Mouse (Mus musculus) embryonic facial prominence, embryonic 10.5 days (tissue): ENCODE data around the gene Aff4. TPM values are rescaled to one million over a fixed set of nuclear protein-coding genes. Genes with fewer than 3 reads are reported as not detected.
"Not testable (repeated sequence)": the region's sequence is repeated elsewhere in the genome, so short reads cannot be mapped to it uniquely, and the experiment has no call there.

Source experiments
- DNase-seq: peaks from one replicate; pipeline ENCODE4 v3.0.0-alpha.2; 2017; ENCODE audit warnings: low spot score
- H3K27ac ChIP-seq: fragments of 300-500 bp; sonication (generic); replicated peaks from 2 replicates; pipeline ENCODE4 v1.5.1; 2016; ENCODE audit warnings: mild to moderate bottlenecking
- H3K27me3 ChIP-seq: fragments of 300-500 bp; sonication (generic); replicated peaks from 2 replicates; pipeline ENCODE4 v1.6.1; 2016; ENCODE audit warnings: low read depth, mild to moderate bottlenecking; ENCODE audit not compliant: poor library complexity, severe bottlenecking
- H3K36me3 ChIP-seq: fragments of 300-500 bp; sonication (generic); replicated peaks from 2 replicates; pipeline ENCODE4 v1.6.1; 2016; ENCODE audit warnings: mild to moderate bottlenecking, moderate library complexity
- H3K4me1 ChIP-seq: fragments of 300-500 bp; sonication (generic); 2 replicates; pipeline ENCODE4 v1.6.1; 2016
- H3K4me3 ChIP-seq: fragments of 300-500 bp; sonication (generic); 2 replicates; pipeline ENCODE4 v1.5.1; 2016; ENCODE audit warnings: mild to moderate bottlenecking, moderate library complexity
- H3K9me3 ChIP-seq: fragments of 300-500 bp; sonication (generic); 2 replicates; pipeline ENCODE4 v1.6.1; 2016; ENCODE audit warnings: mild to moderate bottlenecking
- WGBS: fragments of 180-500 bp; shearing (Covaris S2); methylation state at CpG from one replicate; pipeline ENCODE4 v1.1.7; 2016; 5-methylcytosine and 5-hydroxymethylcytosine counted together
- polyA plus RNA-seq: library from polyadenylated mRNA; unstranded; fragments of >200 nt; fragmentation: Nextera tagmentation; extraction: Ambion mirVana; gene quantifications from 2 replicates; pipeline ENCODE4 v1.2.1, GENCODE M21; 2016

Gene Aff4
- polyA plus RNA-seq, 1 experiment from 2014 or later, result 42.7 TPM

- Histone ChIP-seq H3K27ac (no peak within 1 kb of the TSS), H3K27me3 (no peaks in the 10 kb centered on the region), H3K4me1 (no peaks in the 10 kb centered on the region), H3K9me3 (no peaks in the 10 kb centered on the region), H3K4me3 (no peak within 1 kb of the TSS), H3K36me3 (peaks cover 49% of the 10 kb centered on the region)
- DNase-seq, result no peak
- WGBS, result 92% methylated on average over 4 of the region's 4 CpGs
Observed at GRCm38 (mm10) chr11:53423036-53423435, 72.4 kb downstream of the Aff4 start, which contains the start of gene Leap2. Gene Leap2, minus strand, starts transcription at chr11:53423170.

- Histone ChIP-seq H3K27ac (no peak overlapping the region), H3K4me1 (peaks cover 6% of the 10 kb centered on the region), H3K27me3 (no peaks in the 10 kb centered on the region), H3K9me3 (no peaks in the 10 kb centered on the region), H3K36me3 (peaks cover 49% of the 10 kb centered on the region), H3K4me3 (no peak overlapping the region)
- no peak for DNase-seq
- 80% methylated on average over 2 of the region's 2 CpGs for WGBS
Observed at GRCm38 (mm10) chr11:53424826-53425225, 74.2 kb downstream of the Aff4 start.

- H3K36me3 ChIP-seq, result peaks cover 45% of the 10 kb centered on the region
- no peaks in the 10 kb centered on the region for H3K9me3 ChIP-seq
- 76% methylated on average over 3 of the region's 3 CpGs for WGBS
- H3K4me1 ChIP-seq, result peaks cover 10% of the 10 kb centered on the region
- DNase-seq, result no peak
- no peak overlapping the region for H3K27ac ChIP-seq
- no peak overlapping the region for H3K4me3 ChIP-seq
- H3K27me3 ChIP-seq, result no peaks in the 10 kb centered on the region
Observed at GRCm38 (mm10) chr11:53425251-53425650, 74.6 kb downstream of the Aff4 start.

GRCm38 (mm10) chr11:53425711-53426255 lies 75.2 kb downstream of the Aff4 start:
- WGBS, result 88% methylated on average over 6 of the region's 6 CpGs
- no peaks in the 10 kb centered on the region for H3K9me3 ChIP-seq
- peaks cover 12% of the 10 kb centered on the region for H3K4me1 ChIP-seq
- H3K36me3 ChIP-seq, result peaks cover 43% of the 10 kb centered on the region
- H3K27me3 ChIP-seq, result no peaks in the 10 kb centered on the region
- DNase-seq, result no peak
- no peak overlapping the region for H3K4me3 ChIP-seq
- no peak overlapping the region for H3K27ac ChIP-seq

GRCm38 (mm10) chr11:53426914-53427313 lies 76.3 kb downstream of the Aff4 start:
- H3K36me3 ChIP-seq, result peaks cover 33% of the 10 kb centered on the region
- H3K4me1 ChIP-seq, result peaks cover 17% of the 10 kb centered on the region
- H3K9me3 ChIP-seq, H3K27ac ChIP-seq, H3K4me3 ChIP-seq, H3K27me3 ChIP-seq, DNase-seq: not testable (repeated sequence)
- 90% methylated on average over 3 of the region's 3 CpGs for WGBS

GRCm38 (mm10) chr11:53427993-53428715 lies 77.5 kb downstream of the Aff4 start:
- no peak overlapping the region for H3K27ac ChIP-seq
- H3K4me3 ChIP-seq, result no peak overlapping the region
- no peaks in the 10 kb centered on the region for H3K9me3 ChIP-seq
- no peak for DNase-seq
- 0 out of 2 replicates have a peak, but pooled peaks cover under 1% of the 10 kb centered on the region for H3K27me3 ChIP-seq
- 91% methylated on average over 3 of the region's 3 CpGs for WGBS
- peaks cover 25% of the 10 kb centered on the region for H3K36me3 ChIP-seq
- H3K4me1 ChIP-seq, result peaks cover 17% of the 10 kb centered on the region

- no peak overlapping the region for H3K4me3 ChIP-seq
- WGBS, result 95% methylated on average over 5 of the region's 5 CpGs
- peaks cover 17% of the 10 kb centered on the region for H3K4me1 ChIP-seq
- H3K9me3 ChIP-seq, result no peaks in the 10 kb centered on the region
- DNase-seq, result no peak
- peaks cover 25% of the 10 kb centered on the region for H3K36me3 ChIP-seq
- H3K27ac ChIP-seq, result no peak overlapping the region
- H3K27me3 ChIP-seq, result 0 out of 2 replicates have a peak, but pooled peaks cover 4% of the 10 kb centered on the region
Observed at GRCm38 (mm10) chr11:53428716-53429057, 78.1 kb downstream of the Aff4 start.

- peaks cover 17% of the 10 kb centered on the region for H3K4me1 ChIP-seq
- no peaks in the 10 kb centered on the region for H3K9me3 ChIP-seq
- DNase-seq, result no peak
- peak overlapping the region; percentile 99 for H3K4me3 ChIP-seq
- no peak overlapping the region for H3K27ac ChIP-seq
- H3K27me3 ChIP-seq, result 0 out of 2 replicates have a peak, but pooled peaks cover 4% of the 10 kb centered on the region
- H3K36me3 ChIP-seq, result peaks cover 25% of the 10 kb centered on the region
Observed at GRCm38 (mm10) chr11:53429182-53429581, 78.5 kb downstream of the Aff4 start.

- peak overlapping the region; percentile 99 for H3K4me3 ChIP-seq
- H3K27me3 ChIP-seq, result 0 out of 2 replicates have a peak, but pooled peaks cover 4% of the 10 kb centered on the region
- under 1% methylated on average over 34 of the region's 34 CpGs for WGBS
- H3K9me3 ChIP-seq, result no peaks in the 10 kb centered on the region
- DNase-seq, result no peak
- H3K27ac ChIP-seq, result peak overlapping the region; percentile 85
- peaks cover 25% of the 10 kb centered on the region for H3K36me3 ChIP-seq
- H3K4me1 ChIP-seq, result peaks cover 17% of the 10 kb centered on the region
Observed at GRCm38 (mm10) chr11:53430300-53430669, 79.7 kb downstream of the Aff4 start.

- peak; percentile 97 for DNase-seq
- peak within 1 kb of the TSS; percentile 85 for H3K27ac ChIP-seq
- 0 out of 2 replicates have a peak, but pooled peaks cover 4% of the 10 kb centered on the region for H3K27me3 ChIP-seq
- peak within 1 kb of the TSS; percentile 99 for H3K4me3 ChIP-seq
- WGBS, result under 1% methylated on average over 44 of the region's 44 CpGs
- H3K36me3 ChIP-seq, result peaks cover 25% of the 10 kb centered on the region
- H3K9me3 ChIP-seq, result no peaks in the 10 kb centered on the region
- peaks cover 17% of the 10 kb centered on the region for H3K4me1 ChIP-seq
Observed at GRCm38 (mm10) chr11:53430670-53431346, 80.2 kb downstream of the Aff4 start, which contains the start of the genes Uqcrq and Gdf9. Gene Uqcrq, minus strand, starts transcription at chr11:53430831. Gene Gdf9, plus strand, starts transcription at chr11:53431023.

- peak overlapping the region; percentile 85 for H3K27ac ChIP-seq
- H3K4me3 ChIP-seq, result peak overlapping the region; percentile 99
Observed at GRCm38 (mm10) chr11:53431347-53432056, 80.9 kb downstream of the Aff4 start.

GRCm38 (mm10) chr11:53433057-53433456 lies 82.4 kb downstream of the Aff4 start:
- Histone ChIP-seq H3K4me1 (peaks cover 17% of the 10 kb centered on the region), H3K36me3 (peaks cover 16% of the 10 kb centered on the region), H3K27ac (no peak overlapping the region), H3K4me3 (no peak overlapping the region), H3K27me3 (0 out of 2 replicates have a peak, but pooled peaks cover 4% of the 10 kb centered on the region), H3K9me3 (no peaks in the 10 kb centered on the region)
- 63% methylated on average over 6 of the region's 6 CpGs for WGBS
- DNase-seq, result no peak

More at GRCm38 (mm10) chr11:53431347-53432056, 80.9 kb downstream of the Aff4 start:
- no peak for DNase-seq
- H3K36me3 ChIP-seq, result peaks cover 25% of the 10 kb centered on the region
- peaks cover 17% of the 10 kb centered on the region for H3K4me1 ChIP-seq
- H3K9me3 ChIP-seq, result no peaks in the 10 kb centered on the region
- 24% methylated on average over 9 of the region's 9 CpGs for WGBS
- H3K27me3 ChIP-seq, result 0 out of 2 replicates have a peak, but pooled peaks cover 4% of the 10 kb centered on the region
